Mouse (Mus musculus) lung, embryonic 15.5 days (tissue): ENCODE results near the gene Tenm4. TPM values are rescaled to one million over a fixed set of nuclear protein-coding genes. Genes with fewer than 3 reads are reported as not detected.

ENCODE experiments used
- ATAC-seq: fragments of 200-750 bp; cut with Nextera tagmentation; 2 replicates; pipeline ENCODE4 v1.8.0; 2017; ENCODE audit warnings: moderate number of reproducible peaks, borderline replicate concordance; ENCODE audit not compliant: low FRiP score, low TSS enrichment; ENCODE audit errors: extremely low read depth
- H3K27ac ChIP-seq: fragments of 300-500 bp; sonication (generic); 2 replicates; pipeline ENCODE4 v1.5.1; 2015; ENCODE audit warnings: moderate library complexity, mild to moderate bottlenecking, inconsistent platforms
- H3K27me3 ChIP-seq: fragments of 300-500 bp; sonication (generic); 2 replicates; pipeline ENCODE4 v1.6.1; 2015; ENCODE audit warnings: inconsistent platforms
- H3K36me3 ChIP-seq: fragments of 300-500 bp; sonication (generic); 2 replicates; pipeline ENCODE4 v1.6.1; 2015; ENCODE audit warnings: inconsistent platforms
- H3K4me1 ChIP-seq: fragments of 300-500 bp; sonication (generic); 2 replicates; pipeline ENCODE4 v1.6.1; 2015; ENCODE audit warnings: inconsistent platforms
- H3K4me2 ChIP-seq: fragments of 300-500 bp; sonication (generic); 2 replicates; pipeline ENCODE4 v1.6.1; 2015; ENCODE audit warnings: inconsistent platforms, mild to moderate bottlenecking, moderate library complexity
- H3K4me3 ChIP-seq: fragments of 300-500 bp; sonication (generic); 2 replicates; pipeline ENCODE4 v1.5.1; 2015; ENCODE audit warnings: mild to moderate bottlenecking, inconsistent platforms
- H3K9ac ChIP-seq: fragments of 300-500 bp; sonication (generic); 2 replicates; pipeline ENCODE4 v1.6.1; 2015; ENCODE audit warnings: inconsistent platforms
- H3K9me3 ChIP-seq: fragments of 300-500 bp; sonication (generic); 2 replicates; pipeline ENCODE4 v1.6.1; 2016; ENCODE audit warnings: inconsistent platforms
- WGBS: fragments of 180-500 bp; shearing (Covaris S2); methylation state at CpG from one replicate; pipeline ENCODE4 v1.1.7; 2015; 5-methylcytosine and 5-hydroxymethylcytosine counted together
- polyA plus RNA-seq: library from polyadenylated mRNA; unstranded; fragments of >200 nt; fragmentation: Nextera tagmentation; extraction: Ambion mirVana; gene quantifications from 2 replicates; pipeline ENCODE4 v1.2.1, GENCODE M21; 2015

The Tenm4 gene
- polyA plus RNA-seq, 1 experiment from 2014 or later: 22.1 TPM

- no peak overlapping the region for H3K9ac ChIP-seq
- H3K4me2 ChIP-seq: no peak overlapping the region
- H3K27me3 ChIP-seq: no peaks in the 10 kb centered on the region
- 27% methylated on average over 6 of the region's 6 CpGs for WGBS
- no peak overlapping the region for H3K4me3 ChIP-seq
- no peaks in the 10 kb centered on the region for H3K9me3 ChIP-seq
- H3K36me3 ChIP-seq: no peaks in the 10 kb centered on the region
- H3K27ac ChIP-seq: peak overlapping the region; percentile 8
- ATAC-seq: no peak
- peaks cover 34% of the 10 kb centered on the region for H3K4me1 ChIP-seq
These were observed 501.4 kb downstream of the Tenm4 start for GRCm38 (mm10) chr7:96672322-96672914.

- Histone ChIP-seq H3K27ac (no peak overlapping the region), H3K4me3 (no peak overlapping the region), H3K9ac (no peak overlapping the region), H3K27me3 (no peaks in the 10 kb centered on the region), H3K36me3 (no peaks in the 10 kb centered on the region), H3K4me1 (peaks cover 22% of the 10 kb centered on the region), H3K9me3 (no peaks in the 10 kb centered on the region), H3K4me2 (no peak overlapping the region)
- WGBS: 36% methylated on average over 2 of the region's 2 CpGs
- ATAC-seq: peak; percentile 73; the same call in 1 of the 2 replicates
These were observed 506.0 kb downstream of the Tenm4 start for GRCm38 (mm10) chr7:96677082-96677481.

GRCm38 (mm10) chr7:96678236-96678635 lies 507.2 kb downstream of the Tenm4 start:
- Histone ChIP-seq H3K4me3 (no peak overlapping the region), H3K27me3 (no peaks in the 10 kb centered on the region)
- no peak for ATAC-seq

GRCm38 (mm10) chr7:96679746-96680145 lies 508.7 kb downstream of the Tenm4 start:
- Histone ChIP-seq H3K4me3 (no peak overlapping the region), H3K4me2 (no peak overlapping the region), H3K27ac (no peak overlapping the region), H3K27me3 (no peaks in the 10 kb centered on the region), H3K9me3 (no peaks in the 10 kb centered on the region), H3K9ac (no peak overlapping the region), H3K4me1 (peaks cover 16% of the 10 kb centered on the region), H3K36me3 (no peaks in the 10 kb centered on the region)
- 0 out of 2 replicates have a peak, but pooled peaks have one; percentile 37 for ATAC-seq
- 76% methylated on average over 1 of the region's 1 CpGs for WGBS

More at GRCm38 (mm10) chr7:96678236-96678635, 507.2 kb downstream of the Tenm4 start:
- Histone ChIP-seq H3K27ac (peak overlapping the region; percentile 31; the same call in 1 of the 2 replicates), H3K4me2 (no peak overlapping the region), H3K9me3 (no peaks in the 10 kb centered on the region), H3K4me1 (peaks cover 16% of the 10 kb centered on the region), H3K9ac (no peak overlapping the region), H3K36me3 (no peaks in the 10 kb centered on the region)
- 84% methylated on average over 4 of the region's 4 CpGs for WGBS

- Histone ChIP-seq H3K27me3 (no peaks in the 10 kb centered on the region), H3K9me3 (no peaks in the 10 kb centered on the region), H3K4me2 (no peak overlapping the region), H3K27ac (no peak overlapping the region), H3K9ac (no peak overlapping the region), H3K4me1 (peaks cover 16% of the 10 kb centered on the region), H3K36me3 (no peaks in the 10 kb centered on the region), H3K4me3 (no peak overlapping the region)
- 82% methylated on average over 5 of the region's 5 CpGs for WGBS
- ATAC-seq: no peak
These were observed 509.4 kb downstream of the Tenm4 start for GRCm38 (mm10) chr7:96680405-96680804.

GRCm38 (mm10) chr7:96681808-96682207 lies 510.8 kb downstream of the Tenm4 start:
- no peaks in the 10 kb centered on the region for H3K36me3 ChIP-seq
- WGBS: 93% methylated on average over 4 of the region's 4 CpGs
- H3K27ac ChIP-seq: no peak overlapping the region
- H3K4me2 ChIP-seq: no peak overlapping the region
- no peaks in the 10 kb centered on the region for H3K9me3 ChIP-seq
- H3K27me3 ChIP-seq: no peaks in the 10 kb centered on the region
- H3K4me1 ChIP-seq: peaks cover 10% of the 10 kb centered on the region
- no peak for ATAC-seq
- no peak overlapping the region for H3K9ac ChIP-seq
- H3K4me3 ChIP-seq: no peak overlapping the region

GRCm38 (mm10) chr7:96688141-96688540 lies 517.1 kb downstream of the Tenm4 start:
- no peaks in the 10 kb centered on the region for H3K27me3 ChIP-seq
- no peak for ATAC-seq
- no peaks in the 10 kb centered on the region for H3K36me3 ChIP-seq
- no peaks in the 10 kb centered on the region for H3K4me1 ChIP-seq
- H3K9me3 ChIP-seq: no peaks in the 10 kb centered on the region
- H3K9ac ChIP-seq: no peak overlapping the region
- H3K27ac ChIP-seq: no peak overlapping the region
- 87% methylated on average over 3 of the region's 3 CpGs for WGBS
- no peak overlapping the region for H3K4me3 ChIP-seq
- H3K4me2 ChIP-seq: no peak overlapping the region

GRCm38 (mm10) chr7:96701097-96701845 lies 530.2 kb downstream of the Tenm4 start:
- H3K4me1 ChIP-seq: no peaks in the 10 kb centered on the region
- H3K4me3 ChIP-seq: no peak overlapping the region
- peak; percentile 25; the same call in 1 of the 2 replicates for ATAC-seq
- H3K9ac ChIP-seq: no peak overlapping the region
- no peak overlapping the region for H3K4me2 ChIP-seq
- H3K27me3 ChIP-seq: no peaks in the 10 kb centered on the region
- H3K27ac ChIP-seq: no peak overlapping the region
- H3K36me3 ChIP-seq: no peaks in the 10 kb centered on the region
- no peaks in the 10 kb centered on the region for H3K9me3 ChIP-seq
- WGBS: 75% methylated on average over 8 of the region's 8 CpGs

GRCm38 (mm10) chr7:96703958-96704357 lies 532.9 kb downstream of the Tenm4 start:
- WGBS: 72% methylated on average over 16 of the region's 16 CpGs
- ATAC-seq: no peak

GRCm38 (mm10) chr7:96705307-96706129 lies 534.5 kb downstream of the Tenm4 start:
- Histone ChIP-seq H3K27ac (no peak overlapping the region), H3K9me3 (no peaks in the 10 kb centered on the region), H3K4me1 (no peaks in the 10 kb centered on the region), H3K36me3 (no peaks in the 10 kb centered on the region), H3K4me3 (no peak overlapping the region), H3K27me3 (no peaks in the 10 kb centered on the region), H3K9ac (no peak overlapping the region), H3K4me2 (no peak overlapping the region)
- no peak for ATAC-seq
- 80% methylated on average over 8 of the region's 8 CpGs for WGBS

More at GRCm38 (mm10) chr7:96703958-96704357, 532.9 kb downstream of the Tenm4 start:
- H3K9me3 ChIP-seq: no peaks in the 10 kb centered on the region
- H3K9ac ChIP-seq: no peak overlapping the region
- no peak overlapping the region for H3K4me3 ChIP-seq
- H3K27ac ChIP-seq: no peak overlapping the region
- no peaks in the 10 kb centered on the region for H3K4me1 ChIP-seq
- no peak overlapping the region for H3K4me2 ChIP-seq
- no peaks in the 10 kb centered on the region for H3K27me3 ChIP-seq
- H3K36me3 ChIP-seq: no peaks in the 10 kb centered on the region

GRCm38 (mm10) chr7:96706531-96706930 lies 535.5 kb downstream of the Tenm4 start:
- H3K9ac ChIP-seq: no peak overlapping the region
- no peaks in the 10 kb centered on the region for H3K9me3 ChIP-seq
- no peaks in the 10 kb centered on the region for H3K36me3 ChIP-seq
- WGBS: 71% methylated on average over 7 of the region's 7 CpGs
- H3K27ac ChIP-seq: no peak overlapping the region
- no peaks in the 10 kb centered on the region for H3K4me1 ChIP-seq
- H3K4me2 ChIP-seq: no peak overlapping the region
- ATAC-seq: no peak
- H3K4me3 ChIP-seq: no peak overlapping the region
- H3K27me3 ChIP-seq: no peaks in the 10 kb centered on the region

GRCm38 (mm10) chr7:96707112-96707511 lies 536.1 kb downstream of the Tenm4 start:
- Histone ChIP-seq H3K9me3 (no peaks in the 10 kb centered on the region), H3K4me3 (no peak overlapping the region), H3K9ac (no peak overlapping the region), H3K4me1 (no peaks in the 10 kb centered on the region), H3K36me3 (no peaks in the 10 kb centered on the region), H3K27me3 (no peaks in the 10 kb centered on the region), H3K4me2 (no peak overlapping the region), H3K27ac (no peak overlapping the region)
- WGBS: 76% methylated on average over 2 of the region's 2 CpGs
- no peak for ATAC-seq
